Mouse (Mus musculus) 416B (cell line): ENCODE data around the gene Cacna2d3.

Experiments used
- DNase-seq: peaks from one replicate; pipeline ENCODE4 v3.0.0; 2011; ENCODE audit warnings: low read depth

The Cacna2d3 gene

DNA sequence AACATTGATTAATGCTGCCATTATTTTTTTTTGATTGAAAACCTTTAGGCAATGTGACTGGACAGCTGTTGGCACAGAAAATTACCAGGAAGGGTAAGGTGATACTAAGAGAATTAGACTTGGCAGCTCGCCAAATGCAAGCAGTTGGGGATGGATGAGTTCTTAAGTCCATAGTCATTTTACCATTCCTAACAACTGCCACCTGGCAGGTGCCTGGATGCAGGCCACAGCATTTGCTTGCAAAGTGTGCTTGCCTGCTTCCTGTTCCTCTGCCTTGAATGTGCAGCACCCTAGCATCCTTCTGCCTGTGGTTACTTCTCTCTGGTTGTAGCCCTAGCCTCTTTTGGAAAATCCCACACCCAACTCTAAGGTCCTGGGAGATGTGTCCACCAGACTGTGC, 236.2 kb downstream of the Cacna2d3 start:
- DNase-seq, result no peak

DNA sequence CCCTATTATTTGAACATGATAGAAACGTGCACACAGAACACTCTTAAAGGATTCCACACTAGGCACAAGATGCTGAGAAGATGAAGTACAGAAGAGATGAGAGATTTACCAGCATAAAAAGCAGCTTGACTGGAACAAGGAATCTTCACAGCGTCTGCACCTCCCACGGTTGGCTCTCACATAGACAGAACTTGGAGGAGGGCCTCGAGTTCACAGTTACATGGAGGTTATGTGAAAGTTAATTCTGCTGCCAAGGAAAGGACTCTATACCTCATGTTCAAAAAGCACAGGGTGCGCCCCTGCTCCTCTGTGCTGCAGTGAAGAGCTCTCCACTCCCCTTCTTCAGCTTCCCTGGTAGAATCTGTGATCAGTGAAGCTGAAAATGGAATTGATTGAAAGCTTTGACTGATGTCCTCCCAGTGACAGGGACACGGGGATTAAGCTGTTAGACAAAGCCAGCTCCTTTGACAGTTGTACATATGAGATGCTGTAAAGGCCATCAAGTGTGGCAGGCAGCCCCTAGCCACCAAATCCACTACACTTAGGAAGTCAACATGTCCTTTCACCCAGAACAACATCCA, 243.2 kb downstream of the Cacna2d3 start:
- DNase-seq, result no peak

DNA sequence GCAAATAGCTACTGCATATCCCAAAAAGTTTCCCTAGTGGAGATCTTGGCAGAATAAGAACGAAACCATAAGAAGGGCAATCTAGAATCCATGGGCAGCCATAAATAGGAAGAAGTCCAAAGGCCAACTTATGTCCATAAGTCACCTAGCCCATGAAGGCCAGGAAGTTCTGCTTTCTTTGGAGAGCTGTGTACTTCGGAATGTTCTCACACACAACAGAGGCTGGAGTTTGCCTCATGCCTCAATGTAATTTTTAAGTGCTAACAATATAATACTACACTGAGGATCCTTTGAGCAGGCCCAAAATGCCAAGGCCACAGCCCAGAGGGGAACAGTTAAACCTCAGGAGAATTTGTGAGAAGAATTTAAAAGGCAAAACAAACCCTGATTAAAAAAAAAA, 257.4 kb downstream of the Cacna2d3 start:
- DNase-seq, result no peak

DNA sequence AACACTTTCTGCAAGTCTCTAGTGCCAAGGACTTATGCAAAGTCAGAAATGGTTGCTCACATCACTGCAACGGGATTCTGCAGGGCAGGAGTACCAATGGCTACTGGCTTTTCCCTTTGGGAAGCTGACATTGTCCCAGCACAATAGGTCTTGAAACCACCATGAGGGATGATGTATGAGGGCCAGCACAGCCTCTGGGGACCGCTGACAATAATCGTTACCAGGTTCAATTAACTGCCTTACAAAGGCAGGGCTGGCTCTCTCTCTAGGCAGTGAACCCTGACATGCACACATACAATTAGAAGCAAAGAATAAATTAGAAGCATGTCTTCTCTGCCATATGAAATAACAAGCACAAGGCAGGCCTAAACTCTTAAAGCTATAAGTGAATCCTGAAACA, 272.5 kb downstream of the Cacna2d3 start:
- DNase-seq, result no peak

DNA sequence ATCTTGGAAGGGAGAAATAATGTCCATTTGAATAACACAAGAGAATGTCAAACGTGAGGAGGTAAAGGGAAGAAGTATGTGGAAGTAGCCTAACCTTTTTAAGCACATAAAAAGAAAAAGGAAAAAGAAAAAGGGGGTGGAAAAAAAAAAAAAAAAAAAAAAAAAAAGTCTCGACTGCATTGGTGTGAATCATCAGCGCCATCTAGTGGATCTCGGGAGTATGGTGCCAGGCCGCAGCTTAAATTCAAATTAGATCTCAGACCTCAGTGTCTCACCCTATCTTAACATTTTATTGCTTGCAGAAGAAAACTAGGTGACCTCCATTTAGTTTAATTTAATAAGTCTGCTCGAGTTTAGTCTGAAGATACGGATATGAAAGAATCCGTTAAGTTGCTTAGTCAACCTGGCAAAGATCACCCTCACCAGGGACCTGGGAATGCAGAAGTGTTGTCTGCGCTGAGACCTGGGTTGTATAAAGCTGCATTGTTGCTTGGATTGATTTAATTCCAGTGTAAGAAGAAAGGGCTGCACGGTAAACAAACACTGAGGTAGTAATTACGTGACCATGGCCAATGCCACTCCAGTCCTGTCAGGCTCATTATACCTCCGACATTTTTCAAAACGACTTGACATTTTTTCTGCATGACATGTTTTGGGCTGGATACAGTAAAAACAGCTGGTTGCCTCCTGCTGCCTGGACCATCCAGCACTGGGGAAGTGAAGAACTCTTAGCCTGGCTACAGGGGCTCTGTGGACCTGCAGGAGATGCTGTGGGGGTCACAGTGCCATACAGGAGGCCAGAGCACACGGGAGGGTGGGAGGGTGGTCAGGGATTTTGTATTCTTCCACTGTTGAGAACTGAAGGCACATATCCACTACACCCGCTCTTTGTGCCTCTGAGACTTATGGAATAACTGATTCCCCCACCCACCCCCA, 278.3 kb downstream of the Cacna2d3 start:
- peak; percentile 50 for DNase-seq

DNA sequence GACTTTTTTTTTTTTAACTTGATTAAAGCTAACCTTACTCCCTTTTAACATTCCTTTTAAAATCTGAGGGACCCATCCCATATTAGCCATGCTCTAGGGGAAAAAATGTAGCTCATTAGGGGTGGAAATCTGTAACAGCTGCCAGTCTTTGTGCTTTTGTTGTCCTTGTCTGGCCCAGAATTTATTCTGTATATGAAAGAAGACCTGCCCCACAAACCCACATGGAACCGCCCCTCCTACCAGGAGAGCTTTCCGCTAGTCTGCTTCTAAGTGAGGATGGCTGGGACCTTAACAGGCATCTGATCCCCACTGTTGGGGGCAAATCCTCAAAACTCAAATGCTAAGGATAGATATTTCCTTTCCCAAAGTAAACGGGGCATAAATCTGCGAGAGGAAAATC, 279.2 kb downstream of the Cacna2d3 start:
- DNase-seq, result no peak

DNA sequence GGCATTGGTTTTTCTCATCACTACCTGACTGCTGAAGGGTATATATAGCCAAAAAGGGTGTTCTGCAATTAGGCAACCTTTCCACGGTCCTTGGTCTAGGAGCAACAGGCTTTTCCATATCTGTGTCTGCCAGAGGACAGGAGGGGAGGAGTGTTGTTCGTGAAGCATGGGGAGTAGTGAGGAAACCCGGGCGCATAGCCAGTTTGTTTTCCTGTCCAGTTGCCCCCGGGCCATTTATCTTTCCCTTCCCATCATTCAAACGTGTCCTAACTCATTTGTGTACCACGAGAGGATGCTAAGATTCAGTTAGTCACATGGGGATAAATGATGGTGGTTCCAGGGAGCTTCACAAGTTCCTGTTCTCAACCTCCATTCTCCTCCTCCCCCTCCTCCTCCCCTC, 283.0 kb downstream of the Cacna2d3 start:
- DNase-seq, result no peak

DNA sequence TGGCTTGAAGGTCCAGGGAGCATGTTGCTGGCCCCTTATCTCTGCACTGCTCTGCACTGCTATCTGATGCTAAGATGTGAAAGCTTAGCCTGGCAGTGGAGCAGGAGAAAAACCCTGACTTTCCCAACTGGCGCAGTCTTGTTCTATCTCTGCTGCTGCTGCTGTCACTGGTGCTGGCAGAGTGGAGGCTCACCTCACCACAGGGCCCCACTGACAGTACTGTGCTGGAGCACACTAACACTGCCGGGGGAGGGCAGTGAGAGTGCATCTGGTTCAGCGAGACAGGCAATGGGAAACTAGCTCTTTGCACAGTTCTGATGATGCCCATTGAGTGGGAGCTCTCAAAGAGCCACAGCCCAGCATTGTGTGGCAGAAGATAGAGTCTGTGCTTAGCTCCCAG, 283.4 kb downstream of the Cacna2d3 start:
- DNase-seq, result no peak

DNA sequence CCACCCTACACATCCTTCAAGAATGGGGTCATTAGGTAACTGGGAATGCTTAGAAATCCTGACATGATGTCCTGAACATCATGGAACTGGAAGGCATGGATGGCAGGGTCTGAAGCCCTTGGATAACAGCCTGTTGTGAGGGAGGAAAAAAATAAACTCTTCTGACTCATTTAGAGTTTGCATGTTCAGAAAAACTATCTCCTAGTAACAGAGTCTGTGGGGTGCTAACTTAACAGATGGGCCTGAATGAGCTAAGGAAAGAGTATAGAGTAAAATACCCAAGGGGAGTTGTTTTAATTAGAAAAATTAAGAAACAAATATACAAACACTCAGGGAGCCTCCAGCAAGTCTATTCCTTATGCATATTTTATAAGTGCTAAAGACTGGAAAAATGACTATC, 286.5 kb downstream of the Cacna2d3 start:
- DNase-seq, result no peak

DNA sequence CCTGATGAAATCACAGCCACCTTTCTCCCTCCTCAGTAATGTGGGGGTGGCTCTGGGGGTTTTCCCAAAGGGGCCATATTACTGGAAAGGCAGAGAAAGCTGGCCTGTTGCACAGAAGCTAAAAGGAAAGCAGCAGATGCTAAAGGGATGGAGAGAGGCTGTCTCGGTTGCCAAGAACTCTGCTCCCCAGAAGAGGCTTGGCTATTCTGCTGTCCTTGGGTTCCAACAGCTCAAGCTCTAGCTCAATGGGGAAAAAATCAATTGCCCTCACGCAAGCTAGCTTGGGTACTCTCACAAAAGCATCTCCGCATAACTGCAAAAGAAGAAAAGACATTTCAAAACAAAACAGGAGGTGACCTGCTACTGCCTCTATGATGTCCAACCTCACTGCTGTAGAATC, 287.9 kb downstream of the Cacna2d3 start:
- DNase-seq, result no peak

DNA sequence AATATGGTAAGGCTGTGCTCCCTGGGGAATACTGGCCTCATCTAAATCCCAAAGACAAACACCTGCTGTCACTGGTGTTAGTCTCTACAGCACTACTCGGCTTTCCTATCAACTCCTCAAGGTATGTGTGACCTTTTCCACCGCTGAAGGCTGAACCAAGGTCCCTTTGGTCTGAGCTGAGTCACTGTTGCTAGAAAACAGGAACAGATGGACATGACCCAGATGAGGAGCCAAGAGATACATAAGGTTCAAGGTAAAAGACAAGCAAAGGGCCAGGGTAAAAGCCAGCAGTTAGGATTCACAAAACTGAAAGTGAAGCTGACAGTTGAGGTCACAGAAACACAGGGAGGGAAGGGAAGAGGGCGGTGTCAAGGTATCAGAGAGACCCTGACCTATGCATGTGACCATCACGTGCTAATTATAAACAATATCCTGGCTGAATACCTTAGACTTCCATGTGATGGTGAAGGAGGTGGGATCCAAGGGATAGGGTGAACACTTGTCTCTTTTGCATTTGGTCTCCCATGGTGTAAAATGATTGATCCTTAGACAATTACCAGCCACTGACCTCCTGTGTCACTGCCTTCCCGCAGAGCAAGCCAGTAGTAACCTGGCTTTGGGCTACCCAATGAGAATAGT, 288.5 kb downstream of the Cacna2d3 start:
- DNase-seq, result no peak

DNA sequence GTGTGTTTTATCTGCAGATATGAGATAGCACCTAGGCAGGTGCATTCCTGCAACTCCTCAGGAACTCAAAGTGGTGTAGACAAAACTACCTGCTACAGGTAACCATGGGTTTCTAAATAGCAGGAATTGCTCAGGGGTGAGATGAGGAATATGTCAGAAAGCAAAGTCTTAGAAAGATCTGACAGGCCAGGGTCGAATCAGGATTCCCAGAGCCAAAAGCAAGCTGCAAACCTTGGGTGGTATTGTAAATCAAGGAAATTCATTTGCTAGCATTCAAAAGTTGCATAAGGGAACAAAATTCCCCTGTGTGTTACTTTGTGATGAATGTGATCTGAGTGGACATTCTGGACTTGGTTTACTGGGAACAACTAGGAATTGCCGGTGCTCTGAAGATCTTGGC, 291.9 kb downstream of the Cacna2d3 start:
- no peak for DNase-seq

DNA sequence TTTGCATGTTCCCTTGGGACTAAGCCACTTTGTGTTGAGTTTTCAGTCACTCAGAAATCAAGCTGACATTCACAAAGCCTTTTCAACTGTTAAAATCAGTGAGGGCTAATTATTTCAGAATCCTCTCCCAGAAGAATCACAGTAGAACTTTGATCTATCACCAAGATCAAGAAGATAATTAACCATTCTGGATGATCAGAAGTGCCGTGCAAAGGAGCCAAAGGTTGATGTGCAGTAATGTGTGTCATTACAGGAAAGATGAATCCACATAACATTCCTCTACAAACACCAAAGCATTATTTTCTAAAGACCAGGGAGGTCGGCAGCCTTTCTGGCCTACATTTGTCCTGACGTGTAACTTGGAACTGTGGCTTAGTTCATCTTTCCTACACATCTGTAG, 296.0 kb downstream of the Cacna2d3 start:
- DNase-seq, result no peak

DNA sequence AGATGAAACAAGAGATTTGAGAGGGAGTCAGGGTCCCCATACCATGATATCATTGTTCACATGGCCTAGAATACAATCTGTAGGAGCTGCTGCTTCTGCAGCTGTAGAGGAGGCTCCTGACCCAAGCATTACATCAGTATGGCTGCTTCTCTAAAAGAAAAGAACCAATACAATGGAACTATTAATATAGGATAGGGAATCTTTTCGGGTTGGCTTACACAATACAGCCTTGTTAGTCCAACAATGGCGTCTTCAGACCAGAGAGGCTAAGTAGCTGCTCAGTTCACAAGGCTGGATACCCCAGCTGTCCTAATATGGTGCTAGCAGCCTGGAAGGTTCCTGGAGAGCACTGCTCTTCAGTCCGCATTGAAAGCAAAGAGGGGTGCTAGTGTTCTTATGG, 296.5 kb downstream of the Cacna2d3 start:
- no peak for DNase-seq

DNA sequence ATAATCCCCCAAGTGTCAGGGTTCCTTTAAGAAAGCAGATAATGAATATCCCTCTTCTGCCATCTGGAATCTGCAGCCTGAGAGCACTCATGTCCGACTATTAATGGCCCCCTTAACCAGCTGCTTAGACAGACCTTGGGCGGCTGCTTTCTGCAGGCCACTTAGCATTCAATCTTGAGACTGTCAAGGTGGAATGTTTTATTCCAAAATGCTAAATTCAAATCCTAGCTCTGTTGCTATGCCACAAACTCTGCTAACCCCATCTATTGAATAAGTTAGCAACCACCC, 315.8 kb downstream of the Cacna2d3 start:
- DNase-seq, result no peak

DNA sequence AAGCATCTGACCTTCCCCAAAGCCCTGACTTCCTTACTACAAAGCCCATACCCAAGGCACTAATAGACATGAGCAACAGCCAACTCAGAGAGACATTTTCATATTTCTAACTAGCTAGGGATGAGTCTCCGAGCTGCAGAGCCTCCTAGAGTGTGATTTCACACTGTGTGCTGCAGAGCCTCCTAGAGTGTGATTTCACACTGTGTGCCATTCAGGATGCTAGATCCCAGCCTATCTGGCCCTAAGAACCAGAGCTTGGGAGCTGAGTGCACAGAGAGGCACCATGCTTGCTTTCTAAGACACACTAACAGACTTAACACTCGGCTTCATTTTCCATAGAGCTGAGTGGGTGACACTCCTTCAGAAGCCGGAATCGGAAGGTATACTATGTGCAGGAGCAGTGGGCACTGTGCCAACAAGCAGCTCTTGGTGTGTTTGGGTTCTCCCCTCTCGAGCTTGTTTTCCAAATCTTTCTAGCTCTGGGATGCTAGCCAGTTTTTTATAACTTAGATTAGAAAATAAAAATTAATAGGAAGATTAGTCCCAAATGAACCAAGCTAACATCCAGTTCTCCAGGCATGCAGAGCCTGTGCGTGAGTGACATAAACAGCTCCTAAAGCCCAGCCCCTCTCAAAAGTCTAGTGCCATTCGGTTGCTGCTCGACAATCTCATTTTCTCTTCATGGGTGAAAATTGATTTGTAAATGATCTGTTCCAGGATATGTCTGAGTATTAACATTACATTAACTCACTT, 316.4 kb downstream of the Cacna2d3 start:
- DNase-seq, result no peak

DNA sequence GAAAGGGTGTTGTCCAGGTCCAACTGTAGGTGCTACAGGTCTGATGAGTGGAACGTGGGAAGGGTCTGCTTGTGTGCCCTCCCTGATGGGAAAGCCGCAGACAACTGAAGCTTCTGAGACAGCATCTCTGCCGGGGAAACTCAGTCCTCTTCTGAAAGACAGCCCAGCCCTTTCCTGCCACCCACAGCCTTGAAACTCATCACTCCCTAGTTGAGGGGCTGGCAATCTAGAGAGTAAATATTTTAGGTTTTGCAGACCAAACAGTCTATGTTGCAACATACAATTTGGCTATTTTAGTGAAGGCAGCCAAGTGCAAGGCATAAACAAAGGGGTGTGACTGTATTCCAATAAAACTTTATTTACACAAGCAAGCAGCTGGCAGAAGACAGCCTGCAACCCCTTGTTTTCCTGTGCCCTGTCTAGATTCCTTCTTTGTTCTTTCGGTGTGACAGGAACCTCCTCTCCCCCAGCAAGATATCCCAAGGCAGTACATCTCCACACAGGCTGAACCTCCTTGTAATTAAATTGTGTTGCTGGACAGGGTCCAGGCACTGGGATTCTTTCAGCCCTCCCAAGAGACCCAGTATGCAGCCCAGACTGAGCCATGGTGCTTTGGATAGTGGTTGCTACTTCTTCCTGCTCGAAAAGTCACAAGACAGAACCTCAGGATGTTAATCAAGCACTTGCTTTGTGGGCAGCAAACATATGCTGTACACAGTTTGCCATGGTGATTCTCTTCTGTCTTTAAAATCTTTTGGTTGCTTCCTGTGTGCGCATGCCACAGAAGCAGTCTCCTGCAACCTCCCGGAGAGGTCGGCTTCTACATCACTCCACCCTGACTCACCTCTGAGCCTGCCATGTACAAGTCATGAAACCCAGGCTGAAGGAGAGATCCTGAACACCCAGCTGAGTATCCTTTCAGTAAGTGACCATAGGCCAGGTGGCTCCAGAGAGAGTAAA, 317.5 kb downstream of the Cacna2d3 start:
- no peak for DNase-seq

DNA sequence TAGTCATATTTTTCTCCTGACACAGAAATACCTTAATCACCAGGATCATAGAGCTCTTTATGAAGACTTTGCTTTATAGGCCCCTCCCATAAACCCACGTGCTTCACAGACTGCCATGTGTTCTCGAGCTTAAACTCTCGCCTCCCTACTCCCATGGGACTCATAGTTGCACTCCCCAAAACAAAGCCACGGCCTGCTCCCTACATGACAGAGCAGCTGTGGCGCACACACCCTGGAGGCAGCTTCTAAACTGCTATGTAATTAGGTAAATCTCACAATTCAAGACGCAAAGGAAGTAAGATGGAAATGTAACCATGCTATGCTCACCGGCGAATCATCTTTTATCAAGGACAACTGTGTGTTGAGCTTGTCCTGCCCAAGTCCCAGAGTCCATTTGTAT, 319.2 kb downstream of the Cacna2d3 start:
- DNase-seq, result no peak

DNA sequence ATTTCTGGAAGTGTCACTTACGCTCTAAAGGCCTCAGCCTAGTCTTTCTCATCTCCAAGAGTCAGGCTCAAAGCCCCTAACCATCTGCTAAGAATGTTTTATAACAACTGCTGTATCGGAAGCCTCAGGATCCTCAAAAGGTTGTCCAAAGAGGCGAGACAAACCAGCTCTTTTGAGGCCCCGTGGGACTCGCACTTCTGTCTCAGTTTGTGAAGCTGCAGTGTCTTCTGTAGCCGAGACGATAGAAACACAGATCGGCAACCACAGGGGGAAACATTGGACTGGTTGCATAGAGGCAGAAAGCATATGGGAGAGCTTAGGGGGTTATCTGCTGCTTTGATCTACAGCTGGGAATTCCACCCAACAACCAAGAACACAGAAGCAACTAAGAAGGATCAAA, 327.9 kb downstream of the Cacna2d3 start:
- DNase-seq, result no peak

DNA sequence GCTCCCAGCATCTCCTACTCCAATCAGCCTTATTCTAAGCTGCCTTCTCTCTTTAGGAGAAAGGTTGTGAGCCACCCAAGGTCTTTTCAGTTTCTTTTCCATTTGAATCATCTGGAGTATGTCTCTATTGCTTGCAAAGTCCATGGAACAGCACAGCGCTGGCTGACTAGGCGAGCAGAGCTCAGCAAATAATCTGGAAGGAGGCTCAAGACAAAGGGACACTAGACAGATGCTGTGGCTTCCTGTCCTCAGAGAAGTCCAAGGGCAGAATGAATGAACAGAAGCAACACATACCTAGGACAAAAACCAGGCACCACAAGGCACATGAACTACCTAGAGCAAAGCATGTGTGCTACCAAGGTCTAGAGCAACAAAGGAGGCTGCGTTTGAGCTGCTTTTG, 328.8 kb downstream of the Cacna2d3 start:
- no peak for DNase-seq

DNA sequence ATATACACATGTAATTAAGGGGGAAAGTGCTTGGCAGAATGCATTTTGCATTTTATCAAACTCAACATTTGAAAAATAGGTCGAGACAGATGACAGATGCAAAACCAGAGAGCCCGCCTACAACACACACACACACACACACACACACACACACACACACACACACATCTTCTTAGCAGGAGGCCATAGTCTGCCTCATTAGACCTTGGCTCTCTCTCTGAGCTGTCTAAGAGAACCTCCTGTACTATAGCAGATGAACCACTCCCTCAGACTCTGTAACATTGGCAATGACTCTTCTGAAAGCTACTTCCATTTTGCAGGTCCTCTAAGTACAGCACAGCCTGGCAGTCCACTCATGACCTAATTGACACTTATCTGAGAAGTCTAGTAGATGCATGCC, 330.2 kb downstream of the Cacna2d3 start:
- DNase-seq, result no peak

DNA sequence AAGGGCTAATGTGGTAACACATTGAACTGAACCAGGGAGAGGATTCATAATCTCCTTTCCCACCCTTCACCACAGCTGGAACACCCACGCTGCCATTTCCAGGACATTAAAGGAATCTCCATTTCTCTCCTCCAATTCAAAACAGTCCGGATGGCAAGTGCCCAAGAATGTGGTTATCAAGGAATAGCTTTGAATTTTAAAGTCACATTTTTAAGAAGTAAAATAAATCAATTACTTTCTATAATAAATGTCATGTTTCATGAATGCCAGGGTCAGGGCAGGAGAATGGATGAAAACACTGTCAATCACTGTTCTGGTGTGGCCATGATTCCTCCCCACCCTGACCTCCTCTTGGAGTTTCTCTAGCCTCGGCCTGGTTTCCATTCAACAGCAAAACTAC, 333.9 kb downstream of the Cacna2d3 start:
- DNase-seq, result no peak
